Mouse (Mus musculus) lung, embryonic 14.5 days (tissue): ENCODE results near the gene D930048N14Rik. TPM values are rescaled to one million over a fixed set of nuclear protein-coding genes. Genes with fewer than 3 reads are reported as not detected.

Source experiments
- ATAC-seq: fragments of 200-750 bp; cut with Nextera tagmentation; 2 replicates; pipeline ENCODE4 v1.8.0; 2017; ENCODE audit warnings: mild to moderate bottlenecking, moderate TSS enrichment, moderate library complexity; ENCODE audit not compliant: insufficient read depth
- DNase-seq: peaks from one replicate; pipeline ENCODE4 v3.0.0-alpha.2; 2015
- H3K27ac ChIP-seq: fragments of 300-500 bp; sonication (generic); 2 replicates; pipeline ENCODE4 v1.5.1; 2014; ENCODE audit warnings: low read depth, mild to moderate bottlenecking, moderate library complexity
- H3K27me3 ChIP-seq: fragments of 300-500 bp; sonication (generic); 2 replicates; pipeline ENCODE4 v1.6.1; 2014; ENCODE audit warnings: low read length, control low read depth; ENCODE audit not compliant: insufficient read depth
- H3K36me3 ChIP-seq: fragments of 300-500 bp; sonication (generic); 2 replicates; pipeline ENCODE4 v1.6.1; 2014; ENCODE audit warnings: control low read depth; ENCODE audit not compliant: insufficient read depth
- H3K4me1 ChIP-seq: fragments of 300-500 bp; sonication (generic); 2 replicates; pipeline ENCODE4 v1.6.1; 2014; ENCODE audit warnings: antibody characterized with exemption, control low read depth; ENCODE audit not compliant: insufficient read depth
- H3K4me2 ChIP-seq: fragments of 300-500 bp; sonication (generic); 2 replicates; pipeline ENCODE4 v1.6.1; 2014; ENCODE audit warnings: mild to moderate bottlenecking
- H3K4me3 ChIP-seq: fragments of 300-500 bp; sonication (generic); 2 replicates; pipeline ENCODE4 v1.5.1; 2014; ENCODE audit warnings: low read depth, low read length
- H3K9ac ChIP-seq: fragments of 300-500 bp; sonication (generic); 2 replicates; pipeline ENCODE4 v1.6.1; 2014
- H3K9me3 ChIP-seq: fragments of 300-500 bp; sonication (generic); 2 replicates; pipeline ENCODE4 v1.6.1; 2016; ENCODE audit warnings: low read depth, low read length, control low read depth
- CTCF ChIP-seq: IDR thresholded peaks from 2 replicates; pipeline ENCODE4 v1.5.1; 2016; ENCODE audit warnings: antibody characterized with exemption, low read depth
- WGBS: fragments of 180-500 bp; shearing (Covaris S2); extraction: QIAGEN DNeasy Blood & Tissue Kit; methylation state at CpG from one replicate; pipeline ENCODE4 v1.1.7; 2014; 5-methylcytosine and 5-hydroxymethylcytosine counted together
- polyA plus RNA-seq: library from polyadenylated mRNA; unstranded; fragments of >200 nt; fragmentation: Nextera tagmentation; extraction: Ambion mirVana; gene quantifications from 2 replicates; pipeline ENCODE4 v1.2.1, GENCODE M21; 2014

The D930048N14Rik gene
- polyA plus RNA-seq, 1 experiment from 2014 or later = 3.4 TPM

DNA sequence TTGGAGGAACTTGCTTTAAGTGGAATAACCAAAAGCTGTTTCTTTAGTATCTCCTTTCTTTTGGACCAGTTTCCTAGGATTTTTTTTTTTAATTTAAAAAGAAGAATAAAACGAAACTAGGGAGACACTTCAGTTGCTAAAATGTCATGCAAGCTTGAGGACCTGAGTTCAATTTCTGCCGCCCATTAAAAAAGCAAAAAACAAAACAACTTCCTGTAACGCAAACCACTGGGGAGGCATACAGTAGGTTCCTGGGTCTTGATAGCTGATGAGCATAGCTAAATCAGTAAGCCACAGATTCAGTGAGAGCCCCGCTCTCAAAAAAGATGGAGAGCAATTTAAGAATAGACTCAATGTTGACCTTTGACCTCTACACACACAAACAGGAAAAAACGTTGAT, 12.3 kb upstream of the D930048N14Rik start:
- no peak overlapping the region for H3K4me2 ChIP-seq
- no peak for TF ChIP-seq CTCF
- DNase-seq (no peak), ATAC-seq (no peak)
- H3K9me3 ChIP-seq = no peaks in the 10 kb centered on the region
- no peaks in the 10 kb centered on the region for H3K4me1 ChIP-seq
- no peak overlapping the region for H3K9ac ChIP-seq
- H3K36me3 ChIP-seq = peaks cover 11% of the 10 kb centered on the region; the same call in 1 of the 2 replicates
- 69% methylated on average over 5 of the region's 5 CpGs for WGBS
- H3K4me3 ChIP-seq = no peak overlapping the region
- no peaks in the 10 kb centered on the region for H3K27me3 ChIP-seq
- H3K27ac ChIP-seq = peak overlapping the region; percentile 13; the same call in 1 of the 2 replicates

GRCm38 (mm10) chr11:51640748-51641147, 10.0 kb upstream of the D930048N14Rik start:
- ATAC-seq (no peak), DNase-seq (no peak)
- WGBS = 66% methylated on average over 7 of the region's 7 CpGs

GRCm38 (mm10) chr11:51643202-51643601, 7.6 kb upstream of the D930048N14Rik start:
- no peak overlapping the region for H3K4me3 ChIP-seq
- ATAC-seq (no peak), DNase-seq (no peak)
- no peak overlapping the region for H3K27ac ChIP-seq
- peaks cover 33% of the 10 kb centered on the region for H3K36me3 ChIP-seq
- no peak for TF ChIP-seq CTCF
- no peaks in the 10 kb centered on the region for H3K4me1 ChIP-seq
- no peaks in the 10 kb centered on the region; the same call in 1 of the 2 replicates for H3K27me3 ChIP-seq
- H3K9ac ChIP-seq = no peak overlapping the region
- 68% methylated on average over 9 of the region's 9 CpGs for WGBS
- H3K9me3 ChIP-seq = no peaks in the 10 kb centered on the region
- no peak overlapping the region for H3K4me2 ChIP-seq

More at GRCm38 (mm10) chr11:51640748-51641147, 10.0 kb upstream of the D930048N14Rik start:
- no peaks in the 10 kb centered on the region for H3K4me1 ChIP-seq
- H3K9me3 ChIP-seq = no peaks in the 10 kb centered on the region
- peaks cover 30% of the 10 kb centered on the region for H3K36me3 ChIP-seq
- no peaks in the 10 kb centered on the region; the same call in 1 of the 2 replicates for H3K27me3 ChIP-seq
- no peak overlapping the region for H3K4me3 ChIP-seq
- no peak overlapping the region for H3K27ac ChIP-seq
- no peak for TF ChIP-seq CTCF
- H3K9ac ChIP-seq = no peak overlapping the region
- H3K4me2 ChIP-seq = no peak overlapping the region

GRCm38 (mm10) chr11:51643761-51644160, 7.0 kb upstream of the D930048N14Rik start:
- no peak for TF ChIP-seq CTCF
- Histone ChIP-seq H3K4me1 (peaks cover 3% of the 10 kb centered on the region; the same call in 1 of the 2 replicates), H3K9me3 (no peaks in the 10 kb centered on the region), H3K36me3 (peaks cover 33% of the 10 kb centered on the region), H3K4me3 (no peak overlapping the region), H3K9ac (no peak overlapping the region; the same call in 1 of the 2 replicates), H3K27me3 (no peaks in the 10 kb centered on the region; the same call in 1 of the 2 replicates), H3K4me2 (peak overlapping the region; percentile 1; the same call in 1 of the 2 replicates), H3K27ac (peak overlapping the region; percentile 18; the same call in 1 of the 2 replicates)
- no peak for ATAC-seq
- no peak for DNase-seq
- WGBS = 47% methylated on average over 15 of the region's 15 CpGs

GRCm38 (mm10) chr11:51644217-51644616, 6.5 kb upstream of the D930048N14Rik start:
- no peak for ATAC-seq
- peak overlapping the region; percentile 1; the same call in 1 of the 2 replicates for H3K4me2 ChIP-seq
- H3K27me3 ChIP-seq = no peaks in the 10 kb centered on the region; the same call in 1 of the 2 replicates
- WGBS = 75% methylated on average over 16 of the region's 16 CpGs
- H3K9ac ChIP-seq = no peak overlapping the region
- TF ChIP-seq CTCF = no peak
- no peaks in the 10 kb centered on the region for H3K9me3 ChIP-seq
- DNase-seq = no peak
- peaks cover 8% of the 10 kb centered on the region; the same call in 1 of the 2 replicates for H3K4me1 ChIP-seq
- H3K27ac ChIP-seq = no peak overlapping the region
- H3K36me3 ChIP-seq = peaks cover 33% of the 10 kb centered on the region
- H3K4me3 ChIP-seq = no peak overlapping the region

DNA sequence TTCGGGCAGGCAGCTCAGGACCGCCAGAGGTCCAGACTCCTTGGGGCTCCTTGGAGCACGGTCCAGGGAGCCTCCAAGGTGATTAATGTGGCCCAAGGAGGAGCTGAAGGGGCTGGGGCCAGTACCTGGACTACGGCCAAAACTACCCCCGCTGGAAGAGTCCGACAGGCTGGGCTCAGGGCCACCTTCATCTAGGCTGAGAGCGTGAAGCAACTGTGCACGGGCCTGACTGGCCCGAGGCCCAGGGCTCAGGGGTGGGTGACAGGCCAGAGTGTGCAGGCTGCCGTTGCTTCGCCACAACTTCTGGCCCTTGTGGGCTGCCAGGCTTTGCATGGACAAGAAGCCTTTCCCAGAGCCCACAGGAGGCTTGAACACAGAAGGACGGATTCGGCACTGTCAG, 5.5 kb upstream of the D930048N14Rik start:
- peaks cover 33% of the 10 kb centered on the region for H3K36me3 ChIP-seq
- peaks cover 8% of the 10 kb centered on the region; the same call in 1 of the 2 replicates for H3K4me1 ChIP-seq
- ATAC-seq = 0 out of 2 replicates have a peak, but pooled peaks have one; percentile 19
- no peak overlapping the region for H3K4me3 ChIP-seq
- DNase-seq = peak; percentile 61
- H3K9ac ChIP-seq = no peak overlapping the region
- TF ChIP-seq CTCF = no peak
- whole genome bisulfite sequencing = 41% methylated on average over 13 of the region's 13 CpGs
- no peaks in the 10 kb centered on the region; the same call in 1 of the 2 replicates for H3K27me3 ChIP-seq
- no peak overlapping the region; the same call in 1 of the 2 replicates for H3K27ac ChIP-seq
- H3K9me3 ChIP-seq = no peaks in the 10 kb centered on the region
- peak overlapping the region; percentile 10; the same call in 1 of the 2 replicates for H3K4me2 ChIP-seq

DNA sequence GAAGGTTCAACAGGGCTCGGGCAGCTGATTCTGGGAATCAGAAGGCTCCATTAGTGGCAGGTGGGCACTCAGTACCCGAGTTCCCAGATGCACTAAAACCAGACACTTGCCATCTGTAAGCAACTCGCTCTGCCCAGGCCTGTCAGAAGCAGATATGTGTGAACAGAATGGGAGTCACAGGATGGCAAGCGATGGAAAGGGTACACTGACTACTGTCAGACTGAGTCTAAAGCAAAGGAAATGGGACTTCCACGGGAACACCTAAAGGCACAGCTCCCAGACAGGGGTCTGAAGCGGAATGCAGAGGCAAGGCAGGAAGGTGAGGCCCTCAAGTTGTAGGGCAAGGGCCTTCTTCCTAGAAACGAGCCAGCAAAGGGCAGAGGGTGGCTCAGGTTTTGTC, 4.5 kb upstream of the D930048N14Rik start:
- Histone ChIP-seq H3K36me3 (peaks cover 33% of the 10 kb centered on the region), H3K4me1 (peaks cover 8% of the 10 kb centered on the region; the same call in 1 of the 2 replicates), H3K27me3 (no peaks in the 10 kb centered on the region; the same call in 1 of the 2 replicates), H3K4me3 (no peak overlapping the region), H3K4me2 (no peak overlapping the region), H3K9me3 (no peaks in the 10 kb centered on the region), H3K27ac (peak overlapping the region; percentile 50), H3K9ac (no peak overlapping the region; the same call in 1 of the 2 replicates)
- DNase-seq (no peak), ATAC-seq (no peak)
- no peak for TF ChIP-seq CTCF
- WGBS = 71% methylated on average over 7 of the region's 7 CpGs
